Mouse (Mus musculus): ENCODE results near the gene Irf3.

Gene Irf3

DNA sequence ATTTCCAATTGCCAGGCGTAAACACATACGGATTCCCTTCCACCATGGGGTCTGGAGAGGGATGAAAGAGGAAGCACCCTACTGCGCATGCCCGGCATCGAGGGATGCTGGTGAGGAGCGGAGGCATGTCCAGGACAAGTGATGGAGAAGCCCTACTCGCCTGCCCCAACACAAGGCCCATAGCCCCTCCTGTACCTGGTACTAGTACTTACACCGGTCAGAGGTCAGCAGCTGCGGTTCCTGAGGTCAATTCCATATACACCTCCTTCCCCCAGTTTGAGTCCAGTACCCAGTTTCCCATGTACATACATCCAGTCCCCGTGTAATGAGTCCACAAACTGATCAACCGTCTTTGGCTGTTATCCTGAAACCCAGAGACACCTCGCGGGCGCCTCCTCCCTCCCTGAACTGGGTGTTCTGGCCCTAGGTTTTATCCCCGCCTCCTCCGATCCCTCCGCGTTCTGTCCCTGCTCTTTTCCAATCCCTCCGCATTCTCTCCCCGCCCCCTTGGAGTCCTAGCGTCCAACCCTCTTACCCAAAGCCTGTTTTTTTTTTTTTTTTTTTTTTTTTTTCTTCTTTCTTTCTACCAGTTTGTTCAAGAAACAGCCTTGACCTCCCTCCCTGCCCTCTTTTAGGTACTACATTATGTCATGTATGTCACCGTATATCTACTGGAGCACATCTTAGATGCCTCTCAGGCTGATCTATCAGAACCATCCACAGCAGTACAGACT is 22.9 kb upstream of the Irf3 start, which contains the start of gene Cpt1c:
Gene Cpt1c (minus strand): TSS at position 469 of the 734 bp plus-strand sequence.
- DNase-seq (ENCODE audit: low spot score), result peak; percentile 72

DNA sequence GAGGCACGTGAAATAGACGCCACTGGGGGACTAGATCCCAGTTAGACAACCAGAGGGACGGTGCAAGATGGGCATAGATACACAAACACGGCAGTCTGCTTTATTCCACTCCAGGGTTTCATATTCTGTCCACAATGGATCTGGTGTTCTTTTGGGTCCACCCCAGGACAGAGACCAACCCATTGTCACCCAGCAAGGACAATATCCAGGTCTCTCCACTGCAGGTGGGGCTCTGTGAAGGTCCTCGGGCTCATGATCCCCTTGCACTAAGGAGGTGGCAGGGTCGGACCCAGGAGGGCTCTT is 22.4 kb upstream of the Irf3 start:
- no peak for DNase-seq (ENCODE audit: low spot score)

DNA sequence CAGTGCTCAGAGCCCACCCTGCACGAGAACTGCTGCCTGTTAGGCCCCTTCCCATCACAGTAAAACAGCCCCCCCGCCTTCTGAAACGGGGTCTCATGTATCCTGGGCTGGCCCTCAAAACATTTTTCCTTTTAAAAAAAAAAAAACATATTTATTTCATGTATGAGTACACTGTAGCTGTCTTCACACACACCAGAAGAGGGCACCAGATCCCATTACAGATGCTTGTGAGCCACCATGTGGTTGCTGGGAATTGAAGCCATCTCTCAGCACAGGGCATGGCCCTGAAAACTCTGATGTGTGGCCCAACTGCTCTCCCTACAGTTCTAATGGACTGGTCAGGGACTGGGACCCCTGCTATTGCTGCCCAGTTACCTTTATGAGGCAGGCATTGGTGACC is 19.1 kb upstream of the Irf3 start:
- DNase-seq (ENCODE audit: low spot score), result no peak

DNA sequence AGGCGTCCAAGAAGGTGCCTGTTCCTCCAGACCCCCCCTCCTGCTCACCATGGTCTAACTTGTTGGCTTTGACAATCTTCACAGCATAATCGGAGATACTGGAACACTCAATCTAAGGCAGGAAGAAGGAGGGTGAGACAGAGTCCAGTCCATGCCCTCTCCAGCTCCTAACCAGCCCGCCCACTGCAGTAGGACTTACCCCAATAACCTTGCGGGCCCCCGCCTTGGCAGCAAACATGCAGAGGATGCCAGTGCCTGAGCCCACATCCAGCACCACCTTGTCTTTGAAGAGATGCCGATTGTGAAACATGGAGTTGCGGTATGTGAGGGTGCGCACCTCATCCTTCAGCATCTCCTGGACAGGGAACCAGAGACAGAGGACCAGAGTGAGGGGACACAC is 15.9 kb upstream of the Irf3 start:
- no peak for DNase-seq (ENCODE audit: low spot score)

DNA sequence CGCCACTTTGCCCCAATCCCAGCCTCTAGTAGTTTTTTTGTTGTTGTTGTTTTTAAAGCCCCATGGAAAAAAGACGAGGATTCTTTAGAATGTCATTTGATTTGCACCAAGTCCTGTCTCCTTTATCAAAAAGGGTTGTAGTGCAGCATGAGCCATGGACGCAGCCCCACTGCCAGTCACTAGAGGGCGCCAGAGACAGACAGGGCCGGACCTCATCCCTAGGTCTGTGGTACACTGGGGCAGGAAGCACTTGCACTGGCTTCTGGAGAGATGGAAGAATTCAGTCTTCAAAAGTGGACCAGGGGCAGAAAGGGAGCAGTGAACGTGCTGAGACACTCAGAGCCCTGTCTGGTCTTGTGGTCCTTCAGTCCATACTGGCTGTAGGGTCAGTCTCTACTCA is 14.4 kb upstream of the Irf3 start:
- peak; percentile 82 for DNase-seq (ENCODE audit: low spot score)

DNA sequence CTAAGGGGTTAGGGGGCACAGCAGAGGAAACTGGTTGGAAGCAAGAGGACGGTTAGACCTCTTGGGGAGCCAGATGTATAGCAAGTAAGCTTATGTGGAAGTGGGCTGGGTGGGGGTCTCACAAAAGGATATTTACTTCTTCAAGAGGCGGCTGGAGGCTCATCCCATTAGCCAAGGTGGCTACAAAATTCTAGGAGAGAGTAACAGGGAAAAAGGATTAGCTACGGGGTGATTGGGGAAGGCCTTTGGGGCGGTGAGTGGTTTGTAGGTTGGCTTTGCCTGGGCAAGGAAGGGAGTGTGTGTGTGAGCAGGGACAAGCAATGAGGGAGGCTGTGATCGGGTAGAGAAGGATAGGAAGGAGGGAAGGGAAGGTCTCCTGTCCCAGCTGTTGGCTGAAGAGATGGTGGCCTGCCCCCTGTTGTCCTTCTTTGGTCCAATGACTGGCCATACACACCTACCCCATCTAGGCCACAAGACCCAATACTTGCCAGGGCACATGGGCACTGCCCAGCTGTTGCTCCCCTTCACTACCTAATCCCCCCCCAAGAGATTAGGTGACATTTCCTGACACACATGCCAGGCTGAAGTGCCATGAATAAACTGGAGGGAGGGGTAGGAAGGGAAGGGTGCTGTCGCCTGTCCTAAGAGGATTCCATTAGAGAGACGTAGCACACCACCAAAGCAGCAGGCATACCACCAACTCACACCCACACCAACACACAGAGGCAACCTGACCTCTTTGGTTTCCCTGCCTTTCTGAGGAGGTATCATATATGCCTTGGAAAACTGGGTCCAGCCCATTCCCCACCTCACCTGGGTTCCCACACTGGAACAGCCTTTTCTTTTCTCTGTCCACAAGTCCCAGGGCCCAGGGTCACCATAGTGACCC is 13.3 kb upstream of the Irf3 start:
- no peak for DNase-seq (ENCODE audit: low spot score)

DNA sequence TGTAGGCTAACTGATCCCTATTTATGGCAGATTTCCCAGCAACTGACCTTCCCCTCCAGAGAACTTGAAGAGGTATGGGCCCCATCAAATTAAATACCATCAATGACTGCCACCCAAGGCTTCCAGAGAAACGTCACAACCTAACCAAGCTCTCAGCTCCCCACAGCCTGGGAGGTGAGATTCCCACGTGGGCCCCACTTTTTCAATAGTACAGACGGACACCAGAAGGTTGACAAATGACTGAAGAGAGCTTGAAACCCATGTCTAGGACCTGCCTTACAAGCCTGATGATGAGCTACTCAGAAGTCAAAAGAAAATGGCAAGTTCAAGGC is 12.6 kb upstream of the Irf3 start:
- DNase-seq (ENCODE audit: low spot score), result no peak

DNA sequence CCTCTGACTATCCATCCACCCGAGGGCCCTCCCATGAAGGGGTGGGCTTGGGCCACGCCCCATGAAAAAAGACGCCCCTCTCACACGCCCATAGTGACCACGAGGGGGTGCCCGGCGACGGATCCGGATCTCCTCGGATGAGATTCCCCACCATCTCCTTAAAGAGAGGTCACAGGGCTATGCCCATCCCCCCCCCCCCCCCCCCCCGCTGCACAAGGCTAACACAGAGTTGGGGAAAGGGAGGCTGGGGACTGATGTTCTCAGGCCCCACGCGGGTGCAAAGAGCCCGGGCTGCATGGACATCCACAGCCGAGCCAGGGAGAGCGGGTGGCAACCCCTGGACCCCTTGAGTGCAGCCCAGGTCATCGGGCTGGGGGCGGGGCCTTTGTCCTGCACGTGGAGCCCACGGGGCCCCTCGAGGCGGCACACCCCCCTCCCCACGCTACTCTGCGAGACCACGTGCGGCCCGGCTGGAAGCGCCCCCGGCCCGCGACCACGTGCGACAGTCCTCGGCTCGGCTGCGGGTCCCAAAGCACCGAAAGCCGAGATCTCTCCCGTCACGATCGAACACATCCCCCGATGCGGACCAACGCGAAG is 11.8 kb upstream of the Irf3 start:
- no peak for DNase-seq (ENCODE audit: low spot score)

DNA sequence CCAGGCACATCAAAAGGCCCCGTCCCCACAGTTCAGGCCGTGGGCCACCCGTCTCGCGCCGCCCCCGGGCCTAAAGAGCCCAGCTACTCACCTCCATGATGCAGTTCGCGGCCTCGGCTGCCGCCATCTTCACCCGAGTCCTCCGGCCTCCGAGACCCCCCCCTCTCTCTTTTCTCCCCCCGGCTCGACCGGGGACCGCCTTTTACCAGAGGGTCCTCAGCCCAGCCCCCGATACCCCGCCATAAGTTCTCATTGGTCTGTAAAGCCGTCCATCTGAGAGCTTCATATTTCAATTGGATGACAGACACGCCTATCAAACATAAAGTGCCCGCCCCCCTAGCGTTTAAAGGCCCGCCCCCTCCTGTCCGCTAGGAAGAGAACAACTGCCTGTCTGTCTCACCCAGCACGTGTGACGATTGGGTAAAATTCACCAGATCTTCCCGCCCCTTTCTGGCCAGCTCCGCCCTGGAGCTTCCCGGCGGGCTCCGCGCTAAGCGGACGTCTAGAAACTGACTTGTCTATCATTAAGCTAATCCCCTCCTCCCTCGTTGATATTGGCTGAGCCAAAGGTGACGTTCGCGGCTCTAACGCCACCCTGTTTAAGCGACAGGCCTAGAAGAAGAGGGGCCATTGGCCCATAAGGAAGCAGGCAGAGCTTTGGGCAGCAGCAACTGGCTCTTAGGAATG is 11.1 kb upstream of the Irf3 start, which contains the start of gene Prmt1:
Gene Prmt1 (minus strand): TSS at position 377 of the 687 bp plus-strand sequence.
- peak; percentile 97 for DNase-seq (ENCODE audit: low spot score)

DNA sequence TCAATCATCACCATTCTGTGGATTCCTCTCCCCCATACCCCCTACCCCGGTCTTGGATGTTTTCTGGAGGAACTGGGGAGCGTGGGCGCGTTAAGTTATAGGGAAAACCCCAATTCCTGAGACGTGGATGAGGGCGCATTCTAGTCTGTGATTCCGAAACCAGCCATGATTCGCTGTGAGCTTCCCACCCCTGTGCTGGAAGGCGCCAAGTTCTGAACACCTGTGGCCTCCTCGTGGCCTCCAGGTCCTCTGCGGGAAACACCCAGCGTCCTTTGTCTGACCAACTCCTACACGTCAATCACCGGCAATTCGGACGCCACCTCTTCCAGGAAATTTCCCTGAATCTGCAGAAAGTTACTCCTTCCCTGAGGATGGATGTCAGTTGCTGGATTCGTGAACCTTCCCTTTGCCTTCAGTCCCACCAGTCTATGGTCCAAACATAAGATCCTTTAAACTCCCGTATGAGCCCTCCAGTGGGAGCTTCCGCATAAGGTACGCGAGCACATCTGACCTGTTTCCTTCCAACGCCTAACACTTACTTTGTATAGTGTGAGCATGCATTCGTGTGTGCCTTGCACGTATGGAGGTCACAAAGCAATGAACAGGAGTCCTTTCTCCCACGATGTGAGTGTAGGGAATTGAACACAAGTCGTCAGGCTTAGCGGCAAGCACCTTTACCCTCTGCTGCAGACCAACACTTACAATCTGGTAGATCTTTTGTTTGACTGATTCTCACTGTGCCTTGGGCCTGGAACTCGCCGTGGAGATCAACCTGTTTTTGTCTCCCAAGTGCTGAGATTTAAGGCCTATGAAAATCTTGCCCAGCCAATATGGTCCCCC is 10.3 kb upstream of the Irf3 start:
- no peak for DNase-seq (ENCODE audit: low spot score)

DNA sequence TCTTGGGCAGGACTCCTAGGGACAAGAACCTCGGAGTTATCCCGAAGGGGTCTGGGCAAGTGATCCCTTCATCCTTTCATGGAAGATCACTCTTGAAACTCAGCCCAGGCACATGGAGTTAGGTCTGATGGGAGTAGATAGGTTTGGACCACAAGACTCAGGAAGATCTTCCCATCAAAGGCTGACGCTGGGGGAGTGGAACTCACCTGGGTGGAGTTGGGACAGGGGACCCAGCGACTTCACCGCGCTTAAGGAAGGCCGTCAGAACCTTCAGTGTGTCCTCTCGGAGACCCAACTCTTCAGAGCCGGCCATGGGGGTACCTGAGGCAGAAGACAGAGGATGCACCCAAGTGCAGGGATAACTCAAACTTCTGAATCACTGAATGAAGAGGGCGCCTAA is 776 bp upstream of the Irf3 start:
- DNase-seq (ENCODE audit: low spot score), result no peak

DNA sequence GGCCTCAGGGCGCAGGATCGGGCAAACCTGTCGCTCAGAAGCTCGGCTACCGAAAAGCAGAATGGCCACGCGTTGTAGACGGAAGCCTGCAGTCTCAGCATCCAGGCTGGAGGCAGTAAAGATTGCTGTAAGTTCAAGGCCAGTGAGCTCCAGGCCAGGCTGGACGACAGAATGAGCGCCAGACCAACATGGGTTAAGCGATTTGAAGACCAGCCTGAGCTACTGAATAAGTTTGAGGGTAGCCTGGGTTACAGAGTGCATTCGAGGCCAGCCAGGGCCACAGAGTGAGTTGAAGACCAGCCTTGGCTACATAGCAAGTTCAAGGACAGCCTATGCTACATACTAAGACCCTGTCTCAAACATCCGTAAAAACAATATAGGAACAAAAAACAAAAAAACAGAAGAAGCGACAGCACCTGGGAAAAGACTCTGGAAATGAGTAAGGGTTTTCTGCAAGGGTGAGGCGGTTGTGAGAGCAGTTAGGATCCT is 536 bp downstream of the Irf3 start:
- DNase-seq (ENCODE audit: low spot score), result no peak

DNA sequence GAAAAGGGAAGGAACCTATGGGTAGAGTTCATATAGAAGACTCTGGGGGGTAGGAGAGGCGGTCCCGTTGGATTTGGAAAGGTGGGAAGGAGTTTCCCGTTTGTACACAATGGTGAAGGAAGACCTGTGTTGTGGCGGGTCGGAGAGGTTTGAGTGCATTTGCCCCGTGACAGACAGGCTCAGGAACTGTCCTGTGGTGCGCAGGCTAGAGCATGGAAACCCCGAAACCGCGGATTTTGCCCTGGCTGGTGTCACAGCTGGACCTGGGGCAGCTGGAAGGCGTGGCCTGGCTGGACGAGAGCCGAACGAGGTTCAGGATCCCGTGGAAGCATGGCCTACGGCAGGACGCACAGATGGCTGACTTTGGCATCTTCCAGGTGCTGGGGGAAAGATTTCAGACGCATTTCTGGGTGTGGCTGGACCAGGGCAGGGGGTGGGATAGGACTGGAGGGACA is 1.1 kb downstream of the Irf3 start, which contains the start of gene Bcl2l12:
Gene Bcl2l12 (minus strand): TSS at position 212 of the 455 bp plus-strand sequence.
- no peak for DNase-seq (ENCODE audit: low spot score)

DNA sequence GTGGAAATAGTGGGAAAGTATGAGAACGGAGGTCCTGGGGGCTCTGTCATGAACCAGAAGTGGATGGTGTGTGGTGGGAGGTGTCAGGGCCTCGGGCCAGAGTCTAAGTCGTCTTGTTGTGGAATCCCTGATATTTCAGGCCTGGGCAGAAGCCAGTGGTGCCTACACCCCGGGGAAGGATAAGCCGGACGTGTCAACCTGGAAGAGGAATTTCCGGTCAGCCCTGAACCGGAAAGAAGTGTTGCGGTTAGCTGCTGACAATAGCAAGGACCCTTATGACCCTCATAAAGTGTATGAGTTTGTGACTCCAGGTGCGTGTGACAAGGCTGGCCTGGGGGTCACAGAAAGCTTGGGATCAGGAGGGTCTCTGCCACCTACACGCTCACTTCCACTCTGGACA is 2.3 kb downstream of the Irf3 start:
- DNase-seq (ENCODE audit: low spot score), result no peak

DNA sequence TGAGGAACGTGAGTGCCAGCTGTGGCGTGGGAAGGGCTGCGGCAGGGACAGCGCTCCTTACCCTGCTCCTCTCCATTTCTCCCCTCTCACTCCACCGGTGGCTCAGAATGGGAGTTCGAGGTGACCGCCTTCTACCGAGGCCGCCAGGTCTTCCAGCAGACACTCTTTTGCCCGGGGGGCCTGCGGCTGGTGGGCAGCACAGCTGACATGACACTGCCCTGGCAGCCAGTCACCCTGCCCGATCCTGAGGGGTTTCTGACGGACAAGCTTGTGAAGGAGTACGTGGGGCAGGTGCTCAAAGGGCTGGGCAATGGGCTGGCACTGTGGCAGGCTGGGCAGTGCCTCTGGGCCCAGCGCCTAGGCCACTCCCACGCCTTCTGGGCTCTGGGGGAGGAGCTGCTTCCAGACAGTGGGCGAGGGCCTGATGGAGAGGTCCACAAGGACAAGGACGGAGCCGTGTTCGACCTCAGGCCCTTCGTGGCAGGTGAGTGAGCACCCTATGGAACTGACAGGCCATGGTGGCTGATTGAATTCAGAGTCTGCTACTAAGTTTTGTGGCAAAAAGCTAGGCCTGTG is 3.2 kb downstream of the Irf3 start:
- no peak for DNase-seq (ENCODE audit: low spot score)

DNA sequence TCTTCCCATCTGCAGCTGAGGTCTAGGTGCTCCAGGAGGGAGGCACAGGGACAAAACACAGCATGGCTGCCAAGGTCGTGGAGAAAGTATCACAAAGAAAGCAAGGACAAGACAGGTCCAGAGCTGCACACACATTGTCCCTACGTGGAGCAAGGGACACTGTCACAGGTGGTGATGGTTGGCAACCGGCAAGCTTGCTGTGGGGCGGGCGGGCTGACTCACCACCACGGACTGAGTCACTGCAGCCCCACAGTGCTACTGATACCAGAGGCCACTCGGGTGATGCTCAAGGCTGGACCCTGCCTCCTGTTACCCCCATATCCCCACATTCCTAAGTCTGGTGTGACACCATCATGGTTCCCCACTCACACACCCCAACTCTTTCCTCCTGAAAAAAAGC is 5.0 kb downstream of the Irf3 start:
- DNase-seq (ENCODE audit: low spot score), result no peak

DNA sequence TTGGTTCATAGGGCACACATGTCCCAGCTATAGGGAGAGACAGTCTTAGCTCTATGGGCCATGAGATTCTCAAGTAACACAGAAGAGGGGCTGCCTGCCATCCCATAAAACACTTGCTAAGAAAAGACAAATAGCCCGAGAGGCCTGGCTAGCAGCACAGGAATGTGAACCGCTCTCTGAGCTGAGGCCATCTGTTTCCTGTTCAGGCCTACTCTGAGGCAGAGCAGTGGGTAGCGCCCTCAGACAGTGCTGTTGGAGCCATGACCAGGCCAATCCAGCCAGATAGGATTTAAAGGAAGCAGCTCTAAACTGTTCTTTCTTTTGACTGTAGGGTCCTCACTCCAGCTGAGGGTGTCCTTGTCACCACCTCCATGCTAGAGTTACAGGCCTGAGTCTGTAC is 7.1 kb downstream of the Irf3 start:
- no peak for DNase-seq (ENCODE audit: low spot score)

DNA sequence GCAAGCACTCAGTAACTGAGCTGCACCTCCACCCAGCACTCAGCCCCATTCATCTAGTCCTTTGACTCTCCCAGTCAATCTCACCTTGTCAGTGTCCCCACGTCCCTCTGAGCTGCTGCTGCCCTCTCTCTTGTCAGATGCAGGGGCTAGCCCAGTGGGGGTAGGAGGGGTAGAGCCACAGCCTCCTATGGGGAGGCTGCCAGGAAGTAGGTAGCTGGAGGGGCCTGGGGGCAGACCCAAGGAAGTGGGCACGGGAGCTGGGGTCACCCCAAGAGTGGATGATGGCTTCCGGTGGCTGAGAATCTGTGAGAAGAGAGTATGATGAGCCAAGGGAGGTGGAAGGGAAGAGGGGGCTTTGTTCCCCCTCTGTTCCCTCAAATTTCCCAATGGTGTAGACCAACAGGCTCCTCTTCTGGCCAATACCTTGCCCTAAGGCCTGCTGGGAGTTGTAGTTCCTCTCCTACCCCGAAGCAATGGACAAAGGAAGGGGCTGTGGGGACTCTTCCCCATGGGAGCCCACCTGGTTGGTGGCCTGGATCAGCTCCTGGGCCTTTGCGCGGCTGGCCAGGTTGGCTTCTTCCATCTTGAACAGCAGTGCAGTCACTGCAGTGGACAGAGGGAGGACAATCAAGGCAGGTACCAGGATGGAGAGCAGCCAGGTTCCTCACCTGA is 8.0 kb downstream of the Irf3 start:
- no peak for DNase-seq (ENCODE audit: low spot score)

DNA sequence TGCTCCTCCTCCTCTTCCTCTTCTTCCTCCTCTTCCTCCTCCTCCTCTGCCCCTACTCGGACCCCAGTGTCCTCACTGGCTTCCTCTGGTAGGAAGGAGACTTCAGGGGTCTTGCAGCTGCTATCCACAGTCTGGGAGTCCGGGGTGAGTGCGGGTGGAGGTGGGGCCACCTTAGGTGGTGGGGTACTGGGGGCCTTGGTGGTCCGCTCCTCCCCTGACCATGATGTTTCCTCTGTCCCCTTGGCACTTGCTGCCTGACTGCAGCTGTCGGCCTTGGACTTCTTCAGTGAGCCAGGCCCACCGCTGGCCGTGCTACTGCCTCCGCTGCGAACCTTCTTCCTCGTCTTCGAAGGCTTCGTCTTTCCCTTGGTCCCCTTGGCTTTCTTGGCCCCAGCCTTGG is 9.1 kb downstream of the Irf3 start:
- no peak for DNase-seq (ENCODE audit: low spot score)

DNA sequence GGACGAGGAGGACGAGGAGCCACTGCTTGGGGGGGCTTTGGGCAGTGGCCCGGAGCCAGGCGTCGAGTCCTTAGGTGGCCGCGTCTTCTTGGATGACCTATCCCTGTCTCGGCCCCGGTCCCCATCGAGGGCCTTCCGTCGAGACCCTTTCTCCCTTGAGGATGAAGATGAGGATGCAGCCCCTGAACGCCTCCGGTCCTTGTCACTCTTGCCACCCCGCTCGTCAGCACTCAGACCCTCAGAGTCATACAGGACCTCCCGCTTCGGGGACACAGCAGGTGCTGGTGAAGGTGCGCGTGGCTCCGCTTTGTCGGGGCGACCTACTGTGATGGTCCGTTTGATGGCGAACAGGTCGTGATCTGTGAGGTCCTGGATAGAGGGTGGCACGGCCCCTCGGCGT is 9.7 kb downstream of the Irf3 start:
- no peak for DNase-seq (ENCODE audit: low spot score)

Data from layer of hippocampus, adult 9-10 months (tissue).